Mouse (Mus musculus) midbrain, embryonic 16.5 days (tissue): ENCODE data around the gene Vwa7. TPM values are rescaled to one million over a fixed set of nuclear protein-coding genes. Genes with fewer than 3 reads are reported as not detected.
"Not testable (repeated sequence)": the region's sequence is repeated elsewhere in the genome, so short reads cannot be mapped to it uniquely, and the experiment has no call there.

Source experiments
- ATAC-seq: fragments of 200-750 bp; cut with Nextera tagmentation; 2 replicates; pipeline ENCODE4 v1.8.0; 2017; ENCODE audit warnings: moderate TSS enrichment
- H3K27ac ChIP-seq: fragments of 300-500 bp; sonication (generic); 2 replicates; pipeline ENCODE4 v1.5.1; 2014; ENCODE audit warnings: mild to moderate bottlenecking, low read length, mixed read lengths
- H3K27me3 ChIP-seq: fragments of 300-500 bp; sonication (generic); 2 replicates; pipeline ENCODE4 v1.6.1; 2014; ENCODE audit warnings: low read depth, low read length, mixed read lengths; ENCODE audit not compliant: control insufficient read depth, insufficient read depth
- H3K36me3 ChIP-seq: fragments of 300-500 bp; sonication (generic); 2 replicates; pipeline ENCODE4 v1.6.1; 2014; ENCODE audit warnings: mild to moderate bottlenecking, low read length, moderate library complexity, mixed read lengths; ENCODE audit not compliant: control insufficient read depth, insufficient read depth
- H3K4me1 ChIP-seq: fragments of 300-500 bp; sonication (generic); 2 replicates; pipeline ENCODE4 v1.6.1; 2014; ENCODE audit warnings: mild to moderate bottlenecking, low read length, mixed read lengths; ENCODE audit not compliant: control insufficient read depth, insufficient read depth
- H3K4me2 ChIP-seq: fragments of 300-500 bp; sonication (generic); 2 replicates; pipeline ENCODE4 v1.6.1; 2014; ENCODE audit warnings: mild to moderate bottlenecking, low read length, mixed read lengths
- H3K4me3 ChIP-seq: fragments of 300-500 bp; sonication (generic); 2 replicates; pipeline ENCODE4 v1.5.1; 2014; ENCODE audit warnings: low read depth, mild to moderate bottlenecking, low read length, moderate library complexity, mixed read lengths
- H3K9ac ChIP-seq: fragments of 300-500 bp; sonication (generic); 2 replicates; pipeline ENCODE4 v1.6.1; 2014; ENCODE audit warnings: low read depth, low read length, mixed read lengths
- H3K9me3 ChIP-seq: fragments of 300-500 bp; sonication (generic); replicated peaks from 2 replicates; pipeline ENCODE4 v1.6.1; 2014; ENCODE audit warnings: mild to moderate bottlenecking, low read length, mixed read lengths; ENCODE audit not compliant: control insufficient read depth, poor library complexity, severe bottlenecking
- WGBS: fragments of 180-500 bp; shearing (Covaris S2); extraction: QIAGEN DNeasy Blood & Tissue Kit; methylation state at CpG from one replicate; pipeline ENCODE4 v1.1.7; 2014; 5-methylcytosine and 5-hydroxymethylcytosine counted together
- polyA plus RNA-seq: library from polyadenylated mRNA; unstranded; fragments of >200 nt; fragmentation: Nextera tagmentation; extraction: Ambion mirVana; gene quantifications from 2 replicates; pipeline ENCODE4 v1.2.1, GENCODE M21; 2015

The Vwa7 gene
- polyA plus RNA-seq, 1 experiment from 2014 or later: 0.26 TPM

DNA sequence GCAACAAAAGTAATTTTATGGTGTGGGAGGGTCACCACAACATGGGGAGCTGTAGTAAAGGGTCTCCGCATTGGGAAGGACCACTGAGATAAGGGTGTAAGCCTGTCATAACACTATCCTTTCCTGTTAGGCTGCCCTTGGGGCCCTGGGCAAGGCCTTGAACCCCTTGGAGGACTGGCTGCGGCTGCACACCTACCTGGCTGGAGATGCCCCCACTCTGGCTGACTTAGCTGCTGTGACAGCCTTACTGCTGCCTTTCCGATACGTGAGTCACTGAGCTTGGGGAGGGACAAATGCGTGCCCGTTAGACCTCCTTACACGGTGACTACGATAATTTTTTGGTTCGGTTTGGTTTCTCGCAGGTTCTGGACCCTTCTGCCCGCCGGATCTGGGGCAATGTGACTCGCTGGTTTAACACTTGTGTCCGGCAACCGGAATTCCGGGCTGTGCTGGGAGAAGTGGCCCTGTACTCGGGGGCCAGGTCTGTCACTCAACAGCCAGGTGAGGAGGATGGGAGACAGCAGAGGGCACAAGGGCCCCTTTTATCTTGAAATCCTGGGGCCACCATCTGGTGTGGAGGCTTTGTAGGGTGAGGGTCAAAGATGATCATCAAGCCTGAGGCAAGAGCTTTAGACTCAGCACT, 12.2 kb upstream of the Vwa7 start:
- 96% methylated on average over 17 of the region's 17 CpGs for WGBS
- no peaks in the 10 kb centered on the region for H3K27me3 ChIP-seq
- no peak overlapping the region for H3K4me2 ChIP-seq
- no peaks in the 10 kb centered on the region for H3K9me3 ChIP-seq
- H3K9ac ChIP-seq: no peak overlapping the region
- H3K4me3 ChIP-seq: no peak overlapping the region
- H3K27ac ChIP-seq: no peak overlapping the region
- peaks cover 28% of the 10 kb centered on the region for H3K36me3 ChIP-seq
- ATAC-seq: no peak
- H3K4me1 ChIP-seq: peaks cover 19% of the 10 kb centered on the region

DNA sequence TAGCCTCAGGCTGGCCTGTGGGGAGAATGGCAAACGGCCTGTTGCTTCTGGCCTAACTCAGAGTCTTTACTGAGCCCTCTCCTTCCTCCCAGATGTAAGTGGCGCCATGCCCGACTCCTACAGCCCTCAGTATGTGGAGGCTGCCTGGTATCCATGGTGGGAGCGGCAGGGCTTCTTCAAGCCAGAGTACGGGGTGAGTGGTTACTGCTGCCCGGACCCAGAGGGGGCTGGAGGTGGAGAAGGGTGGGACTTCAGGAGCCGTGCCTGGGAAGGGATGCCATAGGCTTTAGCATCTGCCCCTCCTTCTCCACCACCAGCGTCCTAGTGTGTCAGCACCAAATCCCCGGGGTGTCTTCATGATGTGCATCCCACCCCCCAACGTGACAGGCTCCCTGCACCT, 11.2 kb upstream of the Vwa7 start:
- Histone ChIP-seq H3K4me2 (no peak overlapping the region), H3K9me3 (no peaks in the 10 kb centered on the region), H3K4me1 (peaks cover 16% of the 10 kb centered on the region), H3K36me3 (peaks cover 29% of the 10 kb centered on the region), H3K4me3 (no peak overlapping the region), H3K27me3 (no peaks in the 10 kb centered on the region), H3K9ac (no peak overlapping the region), H3K27ac (no peak overlapping the region)
- no peak for ATAC-seq
- WGBS: 97% methylated on average over 10 of the region's 10 CpGs

DNA sequence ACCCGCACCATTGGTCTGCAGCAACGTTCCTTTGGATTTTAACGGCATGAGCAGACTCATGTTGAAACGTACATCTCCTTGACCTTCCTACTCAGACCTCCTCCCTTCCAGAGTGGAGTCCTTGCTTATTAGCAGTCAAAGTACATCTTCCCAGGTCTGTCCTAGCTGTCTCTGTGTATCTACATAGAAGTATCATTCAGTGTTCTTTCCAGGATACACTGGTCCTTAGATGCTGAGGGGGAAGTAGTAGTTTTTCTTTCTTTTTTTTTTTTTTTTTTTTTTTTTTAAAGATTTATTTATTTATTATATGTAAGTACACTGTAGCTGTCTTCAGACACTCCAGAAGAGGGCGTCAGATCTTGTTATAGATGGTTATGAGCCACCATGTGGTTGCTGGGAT, 10.5 kb upstream of the Vwa7 start:
- not testable (repeated sequence) for H3K9me3 ChIP-seq, H3K4me2 ChIP-seq, H3K27ac ChIP-seq, H3K9ac ChIP-seq, H3K4me3 ChIP-seq, ATAC-seq, H3K27me3 ChIP-seq
- WGBS: 97% methylated on average over 4 of the region's 5 CpGs
- peaks cover 15% of the 10 kb centered on the region for H3K4me1 ChIP-seq
- H3K36me3 ChIP-seq: peaks cover 34% of the 10 kb centered on the region

DNA sequence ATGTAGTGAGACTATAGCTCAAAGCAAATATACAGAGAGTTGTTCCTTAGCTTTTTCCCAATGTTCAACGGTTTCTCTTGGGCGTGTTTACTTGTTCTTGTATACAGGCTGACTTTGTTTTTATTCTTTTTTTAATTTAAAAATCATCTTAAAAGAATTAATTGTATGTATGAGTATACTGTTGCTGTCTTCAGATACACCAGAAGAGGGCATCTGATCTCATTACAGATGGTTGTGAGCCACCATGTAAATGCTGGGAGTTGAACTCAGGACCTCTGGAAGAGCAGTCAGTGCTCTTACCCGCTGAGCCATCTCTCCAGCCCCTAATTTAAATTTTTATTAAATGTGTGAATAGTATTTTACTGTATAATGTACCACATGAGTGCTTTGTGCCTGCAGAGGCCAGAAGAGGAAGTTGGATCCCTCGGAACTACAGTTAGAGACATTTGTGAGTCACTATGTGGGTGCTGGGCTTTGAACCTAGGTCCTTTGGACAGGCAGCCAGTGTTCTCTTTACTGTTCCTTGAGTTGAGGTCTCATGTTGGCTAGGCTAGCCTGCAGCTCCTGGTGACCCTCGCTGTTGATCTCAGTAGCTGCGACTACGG, 8.9 kb upstream of the Vwa7 start:
- Histone ChIP-seq H3K4me3 (no peak overlapping the region), H3K4me2 (no peak overlapping the region), H3K27ac (no peak overlapping the region), H3K9me3 (no peaks in the 10 kb centered on the region), H3K9ac (no peak overlapping the region), H3K36me3 (peaks cover 49% of the 10 kb centered on the region), H3K27me3 (no peaks in the 10 kb centered on the region), H3K4me1 (peaks cover 10% of the 10 kb centered on the region)
- WGBS: 97% methylated on average over 7 of the region's 7 CpGs
- no peak for ATAC-seq

DNA sequence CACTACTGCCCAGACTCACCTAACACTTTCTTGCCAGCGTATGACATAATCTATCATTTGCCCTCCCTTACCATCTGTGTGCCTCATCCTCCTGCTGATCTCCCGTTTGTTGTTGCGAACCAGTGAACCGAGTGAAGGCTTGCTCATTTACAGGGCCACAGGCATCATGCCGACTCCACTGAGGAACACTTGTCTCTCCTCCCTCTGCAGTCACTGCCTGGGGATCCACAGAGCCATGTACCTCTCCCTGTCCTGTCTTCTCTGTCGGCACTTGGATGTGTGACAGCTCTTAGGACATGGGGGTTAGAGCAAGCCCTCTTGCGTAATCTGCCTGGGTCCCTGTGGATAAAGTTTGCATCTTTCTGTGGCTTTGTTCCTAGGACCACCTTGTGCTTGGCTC, 6.8 kb upstream of the Vwa7 start:
- no peak for ATAC-seq
- H3K4me2 ChIP-seq: no peak overlapping the region
- H3K9ac ChIP-seq: no peak overlapping the region
- no peaks in the 10 kb centered on the region for H3K4me1 ChIP-seq
- no peak overlapping the region for H3K27ac ChIP-seq
- WGBS: 85% methylated on average over 7 of the region's 7 CpGs
- H3K4me3 ChIP-seq: no peak overlapping the region
- no peaks in the 10 kb centered on the region for H3K9me3 ChIP-seq
- no peaks in the 10 kb centered on the region for H3K27me3 ChIP-seq
- peaks cover 65% of the 10 kb centered on the region for H3K36me3 ChIP-seq

DNA sequence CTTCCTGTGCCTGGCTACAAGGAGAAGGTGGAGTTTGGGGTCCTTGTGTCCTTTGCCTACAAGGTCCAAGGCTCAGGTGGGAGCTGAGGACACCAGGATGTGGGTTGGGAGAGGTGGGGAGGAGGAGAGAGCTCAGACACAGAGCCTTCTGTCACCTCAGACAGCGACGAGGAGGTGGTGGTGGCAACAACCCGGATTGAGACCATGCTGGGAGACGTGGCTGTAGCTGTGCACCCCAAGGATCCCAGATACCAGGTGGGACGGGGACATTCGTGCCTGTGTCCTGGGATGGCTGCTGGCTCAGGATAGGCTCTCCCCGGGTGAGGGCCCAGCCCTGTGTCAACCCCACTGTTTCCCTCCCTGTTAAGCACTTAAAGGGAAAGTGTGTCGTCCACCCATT, 4.9 kb upstream of the Vwa7 start:
- Histone ChIP-seq H3K4me3 (no peak overlapping the region), H3K27me3 (no peaks in the 10 kb centered on the region), H3K4me2 (no peak overlapping the region), H3K27ac (no peak overlapping the region), H3K36me3 (peaks cover 64% of the 10 kb centered on the region), H3K9ac (no peak overlapping the region), H3K9me3 (no peaks in the 10 kb centered on the region), H3K4me1 (no peaks in the 10 kb centered on the region; the same call in 1 of the 2 replicates)
- no peak for ATAC-seq
- WGBS: 96% methylated on average over 8 of the region's 8 CpGs

DNA sequence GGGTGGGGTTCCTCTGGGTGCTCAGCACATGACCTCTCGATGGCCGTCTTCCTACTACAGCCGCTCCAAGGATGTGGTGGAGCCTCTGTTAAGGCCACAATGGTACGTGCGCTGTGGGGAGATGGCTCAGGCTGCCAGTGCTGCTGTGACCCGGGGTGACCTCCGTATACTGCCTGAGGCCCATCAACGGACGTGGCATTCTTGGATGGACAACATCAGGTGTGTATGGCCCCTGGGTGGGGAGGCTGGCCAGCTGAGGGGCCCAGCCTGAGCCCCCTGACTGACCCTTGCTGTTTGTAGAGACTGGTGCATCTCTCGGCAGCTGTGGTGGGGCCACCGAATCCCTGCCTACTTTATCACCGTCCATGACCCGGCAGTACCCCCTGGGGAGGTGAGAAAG, 3.9 kb upstream of the Vwa7 start:
- Histone ChIP-seq H3K9me3 (no peaks in the 10 kb centered on the region), H3K4me2 (no peak overlapping the region), H3K27ac (no peak overlapping the region), H3K4me3 (no peak overlapping the region), H3K36me3 (peaks cover 63% of the 10 kb centered on the region), H3K9ac (no peak overlapping the region), H3K27me3 (no peaks in the 10 kb centered on the region), H3K4me1 (no peaks in the 10 kb centered on the region; the same call in 1 of the 2 replicates)
- no peak for ATAC-seq
- WGBS: 94% methylated on average over 13 of the region's 13 CpGs

DNA sequence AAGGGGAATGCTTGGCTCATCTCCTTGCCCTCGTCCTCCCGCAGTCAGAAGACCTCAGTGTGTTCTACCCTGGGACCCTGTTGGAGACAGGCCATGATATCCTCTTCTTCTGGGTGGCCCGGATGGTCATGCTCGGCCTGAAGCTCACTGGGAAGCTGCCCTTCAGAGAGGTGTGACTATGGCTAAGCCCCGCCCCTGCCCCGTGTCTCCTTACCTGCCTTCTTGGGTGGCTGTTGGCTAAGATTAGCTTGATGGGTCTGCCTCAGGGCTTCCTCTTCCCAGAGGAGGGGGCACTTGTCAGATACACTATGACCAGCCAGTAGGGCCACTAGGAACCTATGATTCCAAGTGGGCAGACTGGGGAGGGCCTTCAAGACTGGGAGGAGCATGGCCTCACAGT, 3.2 kb upstream of the Vwa7 start:
- peaks cover 58% of the 10 kb centered on the region for H3K36me3 ChIP-seq
- H3K4me2 ChIP-seq: no peak overlapping the region
- no peaks in the 10 kb centered on the region for H3K27me3 ChIP-seq
- no peak overlapping the region for H3K27ac ChIP-seq
- no peak overlapping the region for H3K9ac ChIP-seq
- no peak overlapping the region for H3K4me3 ChIP-seq
- H3K4me1 ChIP-seq: no peaks in the 10 kb centered on the region; the same call in 1 of the 2 replicates
- WGBS: 83% methylated on average over 6 of the region's 6 CpGs
- H3K9me3 ChIP-seq: no peaks in the 10 kb centered on the region
- no peak for ATAC-seq

DNA sequence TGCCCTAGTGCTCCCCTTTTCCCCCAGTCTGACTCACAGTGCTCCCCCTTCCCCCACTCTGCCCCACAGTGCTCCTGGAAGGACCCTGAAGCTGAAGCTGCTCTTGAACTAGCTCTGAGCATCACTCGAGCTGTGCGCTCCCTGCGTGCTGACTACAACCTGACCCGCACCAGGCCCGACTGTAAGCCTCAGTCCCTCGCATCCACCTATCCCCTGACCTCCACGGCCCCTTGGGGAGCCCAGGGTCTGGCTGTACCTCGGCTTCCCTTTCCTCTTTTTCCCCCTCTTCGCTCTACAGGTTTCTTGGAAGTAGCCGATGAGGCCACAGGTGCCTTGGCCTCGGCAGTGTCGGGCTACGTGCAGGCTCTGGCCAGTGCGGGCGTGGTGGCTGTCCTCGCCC, 1.1 kb upstream of the Vwa7 start:
- Histone ChIP-seq H3K4me2 (no peak overlapping the region), H3K9me3 (no peaks in the 10 kb centered on the region), H3K4me3 (no peak overlapping the region), H3K36me3 (peaks cover 51% of the 10 kb centered on the region), H3K27ac (no peak overlapping the region), H3K9ac (no peak overlapping the region), H3K27me3 (no peaks in the 10 kb centered on the region), H3K4me1 (no peaks in the 10 kb centered on the region; the same call in 1 of the 2 replicates)
- 90% methylated on average over 13 of the region's 16 CpGs for whole genome bisulfite sequencing
- ATAC-seq: no peak
